Mouse (Mus musculus): ENCODE results near the gene Lypla2. TPM values are rescaled to one million over a fixed set of nuclear protein-coding genes. Genes with fewer than 3 reads are reported as not detected.
A peak's percentile ranks its signal among the peaks of the same experiment; 100 is the strongest.
"Not testable (repeated sequence)": the region's sequence is repeated elsewhere in the genome, so short reads cannot be mapped to it uniquely, and the experiment has no call there.

Lypla2 gene
- total RNA-seq, 2 experiments from 2014 or later, result 87.0 to 88.6 TPM

DNA sequence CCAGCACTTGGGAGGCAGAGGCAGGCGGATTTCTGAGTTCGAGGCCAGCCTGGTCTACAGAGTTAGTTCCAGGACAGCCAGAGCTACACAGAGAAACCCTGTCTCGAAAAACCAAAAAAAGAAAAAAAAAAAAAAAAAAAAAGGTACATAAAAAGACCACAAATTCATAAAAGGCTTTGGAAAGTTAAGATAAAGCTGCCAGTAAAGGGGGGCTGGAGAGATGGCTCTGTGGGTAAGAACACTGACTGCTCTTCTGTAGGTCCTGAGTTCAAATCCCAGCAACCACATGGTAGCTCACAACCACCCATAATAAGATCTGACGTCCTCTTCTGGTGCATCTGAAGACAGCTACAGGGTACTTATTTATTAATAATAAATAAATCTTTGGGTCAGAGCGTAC lies 7.8 kb upstream of the Lypla2 start:
- DNase-seq (ENCODE audit: low spot score in 2 of 2); intact Hi-C loops (cut with DNase I): not testable (repeated sequence)

DNA sequence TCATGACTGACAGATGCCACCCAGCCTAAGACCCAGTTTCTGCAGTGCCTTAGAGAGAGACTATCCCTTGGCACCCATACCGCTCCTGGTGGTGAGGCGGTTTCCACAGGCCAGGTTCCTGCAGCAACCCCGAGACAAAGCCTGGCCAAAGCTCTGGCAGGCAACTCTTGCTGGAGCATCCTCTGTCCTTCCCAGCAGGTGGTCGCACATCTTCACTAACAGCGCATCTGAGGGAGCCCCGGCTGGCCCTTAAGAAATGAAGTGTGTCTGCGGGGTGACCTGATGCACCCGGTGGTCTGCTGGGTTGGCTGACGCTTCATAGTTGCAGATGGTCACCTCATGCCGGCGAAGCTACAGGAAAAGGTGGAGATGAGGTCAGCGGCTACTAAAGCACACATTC lies 3.7 kb upstream of the Lypla2 start:
- intact Hi-C loops (cut with DNase I), result no loop called here
- no peak for DNase-seq (ENCODE audit: low spot score in 2 of 2)

DNA sequence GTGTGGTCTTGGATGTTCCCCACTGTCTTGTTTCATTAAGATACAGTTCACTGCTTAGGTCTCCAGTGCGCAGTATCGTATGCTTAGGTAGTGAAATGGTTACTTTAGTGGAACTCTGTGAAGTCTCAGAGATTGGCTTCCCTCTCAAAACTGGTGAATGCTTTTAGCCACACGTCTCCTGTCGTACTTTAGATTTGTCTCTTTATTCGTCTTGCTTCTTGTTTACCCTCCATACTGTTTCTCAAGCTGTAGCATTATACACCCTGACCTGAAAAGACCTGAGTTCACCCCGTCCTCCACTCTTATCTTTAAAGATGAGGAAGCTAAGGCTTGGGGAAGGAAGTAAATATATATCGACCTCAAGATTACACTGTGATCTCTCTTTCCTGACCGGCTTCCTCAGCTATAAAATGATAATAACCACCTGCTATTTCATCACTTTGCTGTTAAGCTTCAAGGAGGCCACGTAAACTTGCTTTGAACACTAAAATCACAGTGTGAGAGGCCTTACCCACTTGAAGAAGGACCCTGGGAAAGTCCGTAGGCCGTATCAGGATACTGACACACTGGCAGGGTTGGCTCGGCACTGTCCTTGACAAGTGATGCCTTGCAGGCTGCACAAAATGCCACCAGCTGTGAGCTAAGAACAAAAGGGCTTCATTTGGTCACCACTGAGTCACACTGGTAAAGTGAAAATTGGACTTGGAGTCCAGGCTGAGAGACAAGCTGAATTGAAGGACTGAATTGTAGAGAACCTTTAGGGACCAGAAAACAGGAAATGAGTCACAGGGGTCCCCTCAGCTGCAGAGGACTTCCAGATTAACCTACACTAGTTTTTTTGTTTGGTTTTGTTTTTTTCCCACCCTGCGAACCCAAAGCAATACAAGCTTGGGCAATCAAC lies 735 bp upstream of the Lypla2 start:
- intact Hi-C loops (cut with DNase I), result loop anchor here (1.0 kb wide), 1 partner anchor 10 kb away; the partner anchor contains the start of gene Gale
- no peak for DNase-seq (ENCODE audit: low spot score in 2 of 2)

DNA sequence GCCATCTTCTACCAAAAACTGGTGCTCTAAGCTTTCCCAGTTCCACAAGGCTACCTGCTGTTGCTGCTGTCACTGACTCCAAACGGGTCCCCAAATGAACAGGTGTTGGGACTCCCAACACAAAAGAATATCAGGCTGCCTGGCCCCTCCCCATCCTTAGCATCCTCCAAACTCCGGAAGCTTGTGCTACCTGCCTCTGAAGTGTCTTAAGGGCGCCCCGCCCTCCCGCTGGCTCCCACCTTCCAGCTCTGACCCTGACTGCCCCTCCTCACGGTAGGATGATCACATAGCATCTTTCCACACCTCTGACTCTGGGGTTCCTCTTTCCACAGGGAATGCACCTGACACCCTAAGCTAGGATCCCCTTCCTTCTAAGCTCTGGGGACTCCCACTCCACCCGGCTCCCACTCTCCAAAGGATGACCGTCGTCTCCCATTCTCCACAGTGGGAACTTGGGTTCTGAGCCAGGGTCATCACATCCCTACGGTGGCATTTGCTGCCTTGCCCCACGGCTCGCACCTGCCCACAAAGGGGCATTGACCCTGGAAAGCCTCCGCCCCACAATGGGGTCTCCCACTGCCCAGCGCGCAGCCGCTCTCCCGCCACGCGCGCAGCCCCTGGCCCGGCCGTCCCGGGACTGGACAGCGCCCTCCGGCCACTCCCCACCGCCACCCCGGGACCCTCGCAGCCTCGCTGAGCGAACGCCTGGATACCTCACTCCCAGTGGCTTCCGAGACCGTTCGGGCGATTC lies 446 bp downstream of the Lypla2 start:
- intact Hi-C loops (cut with DNase I), result loop anchor here (1.0 kb wide), 1 partner anchor 9 kb away; the partner anchor contains the start of gene Gale
- DNase-seq (ENCODE audit: low spot score in 2 of 2), result no peak

DNA sequence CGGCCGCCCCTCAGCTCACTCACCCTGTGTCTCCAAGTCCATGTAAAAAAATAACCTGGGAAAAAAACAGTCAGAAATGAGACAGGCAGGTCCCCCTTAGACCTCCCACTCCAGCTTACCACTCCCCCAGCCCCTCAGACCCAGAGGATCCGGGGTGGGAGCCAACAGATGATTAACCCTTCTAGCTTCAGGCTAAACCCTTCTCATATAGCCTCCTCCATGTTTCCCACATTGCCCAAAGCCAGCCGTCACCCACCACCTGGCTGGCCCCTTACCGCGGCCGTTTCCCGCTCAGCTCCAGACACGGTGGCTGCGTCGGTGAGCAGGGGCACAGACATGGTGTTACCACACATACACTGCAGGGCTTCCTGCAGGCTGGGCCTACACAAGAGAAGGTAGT lies 1.8 kb downstream of the Lypla2 start:
- DNase-seq (ENCODE audit: low spot score in 2 of 2), result no peak
- intact Hi-C loops (cut with DNase I), result no loop called here

DNA sequence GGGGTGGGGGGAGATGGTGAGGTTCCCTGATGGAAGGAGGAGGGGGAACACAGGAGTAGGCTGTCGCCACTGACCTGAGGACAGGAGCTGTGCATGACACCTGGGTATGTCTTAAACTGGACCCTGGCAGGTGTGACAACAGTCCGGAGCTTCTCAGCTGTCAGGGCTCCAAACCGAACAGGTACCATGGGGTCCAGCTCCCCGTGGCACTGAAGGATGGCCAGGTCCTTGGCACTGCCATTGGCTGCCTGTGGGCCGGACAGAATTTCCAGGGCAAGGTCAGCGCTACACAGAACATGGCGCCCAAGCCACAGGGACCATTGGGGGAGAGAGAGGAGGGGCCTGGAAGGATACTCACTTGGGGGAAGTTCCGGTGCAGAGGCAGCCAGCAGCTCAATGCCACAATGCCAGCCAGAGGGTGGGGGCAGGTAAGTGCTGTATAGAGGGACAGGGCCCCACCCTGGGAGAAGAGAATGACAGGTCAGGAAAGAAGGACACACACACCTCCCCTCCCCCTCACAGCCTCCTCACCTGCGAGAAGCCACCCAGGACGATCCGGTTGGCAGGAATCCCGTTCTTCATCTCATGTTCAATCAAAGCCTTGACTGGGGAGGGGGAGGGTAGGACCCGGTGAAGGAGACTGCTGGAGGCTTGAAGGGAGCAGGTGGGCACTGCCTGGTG lies 3.2 kb downstream of the Lypla2 start:
- no peak for DNase-seq (ENCODE audit: low spot score in 2 of 2)
- intact Hi-C loops (cut with DNase I), result no loop called here

DNA sequence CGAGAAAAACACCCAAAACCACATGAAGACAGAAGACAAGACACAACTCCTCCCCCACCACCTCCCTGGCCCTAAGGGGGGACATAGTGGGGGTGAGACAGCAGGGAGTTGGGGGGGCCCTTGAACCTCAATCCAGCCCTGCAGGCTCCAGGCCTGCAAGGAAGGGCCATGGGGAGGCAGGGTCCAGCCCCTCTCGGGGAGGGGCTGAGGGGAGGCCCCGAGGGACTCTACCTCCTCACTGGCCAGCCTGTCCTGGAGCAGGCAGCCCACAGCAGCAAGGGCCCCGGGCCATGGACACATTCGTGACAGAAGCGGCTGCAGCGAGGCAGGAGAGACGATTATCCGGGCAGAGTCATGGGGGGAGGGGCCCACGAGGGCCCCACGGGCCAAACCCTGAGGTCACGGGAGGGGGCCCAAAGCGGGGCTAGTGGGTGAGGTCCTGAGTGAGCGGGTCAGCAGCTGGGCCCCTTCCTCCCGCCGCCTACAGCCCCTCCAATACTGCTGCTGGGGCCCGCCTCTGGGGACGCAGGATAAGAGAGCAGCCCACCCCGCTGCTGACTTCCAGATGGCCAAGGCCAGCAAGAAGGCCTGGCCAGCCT lies 4.1 kb downstream of the Lypla2 start:
- intact Hi-C loops (cut with DNase I), result no loop called here
- DNase-seq (ENCODE audit: low spot score in 2 of 2), result no peak

DNA sequence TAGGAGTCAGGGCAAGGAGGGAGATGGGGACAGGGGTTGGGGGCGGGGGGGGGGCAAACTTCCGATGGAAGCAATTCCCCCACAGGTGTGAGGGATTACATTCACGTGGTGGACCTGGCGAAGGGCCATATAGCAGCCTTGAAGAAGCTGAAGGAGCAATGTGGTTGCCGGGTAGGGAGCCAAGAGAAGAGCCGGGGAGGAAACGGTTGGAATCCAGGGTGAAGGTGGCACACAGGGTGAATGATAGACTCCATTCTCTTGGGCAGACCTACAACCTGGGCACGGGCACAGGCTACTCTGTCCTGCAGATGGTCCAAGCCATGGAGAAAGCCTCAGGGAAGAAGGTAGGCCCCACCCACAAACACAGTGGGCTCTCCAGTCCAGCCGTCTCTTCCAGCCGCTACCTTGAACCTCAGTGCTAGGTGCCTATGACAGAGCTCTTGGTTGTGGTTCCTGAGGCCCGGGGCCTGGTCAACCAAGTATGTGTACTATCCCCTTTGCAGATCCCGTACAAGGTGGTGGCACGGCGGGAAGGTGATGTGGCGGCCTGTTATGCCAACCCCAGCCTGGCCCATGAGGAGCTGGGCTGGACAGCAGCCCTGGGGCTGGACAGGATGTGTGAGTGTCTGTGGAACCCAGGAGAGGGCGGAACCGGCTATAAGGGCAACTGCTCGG lies 5.2 kb downstream of the Lypla2 start:
- intact Hi-C loops (cut with DNase I), result no loop called here
- no peak for DNase-seq (ENCODE audit: low spot score in 2 of 2)

DNA sequence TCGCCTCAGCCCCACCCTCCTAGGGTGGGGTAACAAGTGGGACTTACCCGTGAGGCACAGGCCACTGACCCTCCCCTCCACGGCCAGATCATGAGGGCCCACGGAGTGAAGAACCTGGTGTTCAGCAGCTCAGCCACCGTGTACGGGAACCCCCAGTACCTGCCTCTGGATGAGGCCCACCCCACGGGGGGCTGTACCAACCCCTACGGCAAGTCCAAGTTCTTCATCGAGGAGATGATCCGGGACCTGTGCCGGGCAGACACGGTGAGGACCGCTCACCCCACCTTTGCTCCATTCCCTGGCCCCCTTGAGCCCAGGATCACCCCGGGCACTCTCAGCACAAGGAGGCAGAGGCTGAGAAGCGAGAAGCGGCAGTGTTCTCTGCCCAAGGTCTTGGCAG lies 6.1 kb downstream of the Lypla2 start:
- no peak for DNase-seq (ENCODE audit: low spot score in 2 of 2)
- intact Hi-C loops (cut with DNase I), result no loop called here

DNA sequence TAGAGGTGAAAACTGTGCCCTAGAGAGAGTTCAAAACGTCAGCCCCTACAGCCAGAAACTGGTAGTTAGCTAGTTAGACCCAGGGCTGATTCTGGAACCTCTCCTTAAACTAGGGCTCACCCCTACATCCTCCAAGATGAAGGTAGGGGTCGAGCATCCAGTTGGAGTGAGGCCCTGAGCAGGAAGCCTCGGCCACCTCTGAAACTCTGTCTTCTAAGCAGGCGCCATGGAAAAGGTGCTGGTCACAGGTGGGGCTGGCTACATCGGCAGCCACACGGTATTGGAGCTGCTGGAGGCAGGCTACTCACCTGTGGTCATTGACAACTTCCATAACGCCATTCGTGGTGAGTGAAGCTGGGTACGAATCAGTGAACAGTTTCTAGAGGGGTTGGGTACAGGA lies 7.3 kb downstream of the Lypla2 start:
- DNase-seq (ENCODE audit: low spot score in 2 of 2), result no peak
- intact Hi-C loops (cut with DNase I), result no loop called here

DNA sequence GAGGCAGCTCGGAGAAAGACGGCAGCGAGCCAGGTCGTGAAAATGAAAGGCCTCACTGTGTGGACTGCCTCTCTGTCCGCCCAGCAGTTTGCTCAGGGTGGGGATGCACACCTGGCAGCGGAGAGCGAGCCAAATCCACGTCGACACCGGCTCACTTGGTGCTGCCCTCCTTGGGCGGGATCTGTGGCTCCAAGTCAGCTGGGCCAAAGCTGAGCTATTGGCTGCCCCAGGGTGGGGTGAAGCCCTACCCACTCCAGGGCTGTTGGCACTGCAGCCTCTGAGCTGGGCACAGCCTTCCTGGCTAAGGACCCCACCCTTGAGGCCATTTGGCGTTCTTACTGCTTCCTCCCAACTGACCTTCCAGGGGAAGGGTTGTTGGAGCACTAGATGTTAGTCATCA lies 8.0 kb downstream of the Lypla2 start:
- intact Hi-C loops (cut with DNase I), result no loop called here

DNA sequence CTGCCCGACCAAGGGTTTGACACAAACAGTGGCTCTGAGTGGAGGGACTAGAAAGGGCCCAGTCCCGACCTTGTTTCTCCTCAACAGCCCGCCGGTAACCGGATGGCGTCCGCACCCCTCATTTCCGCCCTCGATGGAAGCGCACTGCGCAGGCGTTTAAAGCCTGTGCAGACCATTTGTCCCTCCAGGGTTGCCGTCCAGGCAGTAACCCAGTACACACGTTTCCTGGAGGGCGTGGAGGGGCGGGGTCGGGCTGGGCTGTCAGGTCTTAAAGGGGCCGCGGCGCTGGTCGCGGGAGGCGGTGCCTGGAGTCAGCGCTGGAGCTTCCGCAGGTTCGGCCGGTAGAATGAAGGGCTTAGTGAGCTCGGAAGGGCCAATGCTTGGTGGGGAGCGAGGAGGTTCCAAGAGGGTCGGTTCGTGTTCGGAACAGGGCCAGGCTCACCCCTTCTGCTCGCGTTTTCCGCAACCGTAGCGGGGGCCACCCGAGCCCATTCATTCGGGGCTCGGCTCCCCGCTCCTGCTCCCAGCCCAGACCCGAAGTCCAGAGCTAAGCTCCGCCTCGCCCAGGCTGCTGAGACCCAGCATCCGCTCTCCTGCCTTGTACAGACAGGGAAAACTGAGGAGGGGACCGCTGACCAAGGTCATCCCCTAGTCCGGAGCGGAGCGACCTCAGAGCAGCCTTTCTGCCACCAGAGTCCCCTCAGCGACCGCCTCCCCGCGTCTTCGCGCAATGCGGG lies 8.8 kb downstream of the Lypla2 start, which contains the start of gene Gale:
Gale (plus strand) TSS at position 271 of the 737 bp plus-strand sequence.
- peak; percentile 93 to 97 for DNase-seq (ENCODE audit: low spot score in 2 of 2)
- intact Hi-C loops (cut with DNase I), result loop anchor here (1.0 kb wide), 1 partner anchor 9 kb away; the partner anchor contains the start of gene Lypla2

More for the DNA sequence above, 8.0 kb downstream of the Lypla2 start:
- DNase-seq (ENCODE audit: low spot score in 2 of 2), result peak in 1 of 2 experiments; percentile 65

DNA sequence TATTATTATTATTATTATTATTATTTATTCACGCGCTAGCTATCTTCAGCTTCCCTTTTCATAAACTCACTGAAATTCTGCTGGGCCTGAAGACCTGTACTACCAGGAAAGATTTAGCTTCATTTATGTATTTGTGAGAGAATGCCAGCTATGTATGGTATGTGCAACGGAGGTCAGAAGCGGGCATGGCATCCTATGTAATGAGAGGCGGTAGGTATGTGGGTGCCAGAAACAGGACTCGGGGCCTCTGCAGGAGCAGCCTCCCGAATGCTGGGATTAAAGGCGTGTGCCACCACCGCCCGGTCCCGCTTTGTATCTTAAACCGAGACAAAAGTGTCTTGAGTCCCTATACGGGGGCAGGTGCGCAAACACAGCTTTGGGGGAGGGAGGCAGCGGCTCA lies 9.5 kb downstream of the Lypla2 start:
- no peak for DNase-seq (ENCODE audit: low spot score in 2 of 2)
- intact Hi-C loops (cut with DNase I), result loop anchor here (1.0 kb wide), 1 partner anchor 9 kb away; the partner anchor contains the start of gene Lypla2

DNA sequence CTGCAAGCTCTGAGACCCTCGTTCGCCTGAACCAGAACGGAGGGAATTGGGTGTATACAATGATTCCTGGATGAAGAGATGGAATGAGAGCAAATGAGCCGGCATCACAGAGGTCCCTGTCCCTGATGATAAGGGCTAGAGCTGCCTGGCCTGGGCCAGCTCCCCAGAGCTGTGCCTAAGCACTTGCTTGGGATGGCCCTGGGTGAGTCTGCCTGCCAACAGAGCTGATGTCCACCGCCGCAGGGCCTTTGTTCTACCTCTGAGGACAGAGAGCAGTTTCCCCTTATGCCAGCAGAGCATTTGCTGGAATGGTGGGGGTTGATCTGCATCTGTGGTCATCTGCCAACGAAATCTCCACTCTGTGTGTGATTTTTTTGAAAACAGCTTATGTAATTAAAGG lies 10.2 kb downstream of the Lypla2 start:
- intact Hi-C loops (cut with DNase I), result no loop called here

DNA sequence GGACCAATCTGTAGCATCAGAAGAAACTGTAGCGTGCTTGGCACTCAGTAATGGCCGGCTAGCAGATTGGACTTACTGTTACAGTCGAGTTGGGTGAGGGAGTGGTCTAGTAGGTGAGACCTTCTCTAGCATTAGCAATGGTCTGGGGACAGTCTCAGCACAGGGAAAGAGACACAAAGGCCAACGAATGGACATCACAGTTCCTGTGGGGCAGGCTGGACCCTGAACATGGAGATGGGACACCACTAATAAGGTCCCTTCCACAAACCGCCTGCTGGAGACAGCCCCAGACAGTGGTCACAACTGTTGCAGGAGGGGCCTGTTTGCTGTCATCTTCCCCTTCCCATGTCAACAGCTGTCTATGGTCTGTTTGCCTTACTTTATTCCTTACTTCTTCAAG lies 10.7 kb downstream of the Lypla2 start:
- DNase-seq (ENCODE audit: low spot score in 2 of 2), result no peak
- intact Hi-C loops (cut with DNase I), result loop anchor here (2.0 kb wide), 1 partner anchor 71 kb away; no protein-coding TSS in a partner anchor

More for the DNA sequence above, 10.2 kb downstream of the Lypla2 start:
- DNase-seq (ENCODE audit: low spot score in 2 of 2), result no peak

DNA sequence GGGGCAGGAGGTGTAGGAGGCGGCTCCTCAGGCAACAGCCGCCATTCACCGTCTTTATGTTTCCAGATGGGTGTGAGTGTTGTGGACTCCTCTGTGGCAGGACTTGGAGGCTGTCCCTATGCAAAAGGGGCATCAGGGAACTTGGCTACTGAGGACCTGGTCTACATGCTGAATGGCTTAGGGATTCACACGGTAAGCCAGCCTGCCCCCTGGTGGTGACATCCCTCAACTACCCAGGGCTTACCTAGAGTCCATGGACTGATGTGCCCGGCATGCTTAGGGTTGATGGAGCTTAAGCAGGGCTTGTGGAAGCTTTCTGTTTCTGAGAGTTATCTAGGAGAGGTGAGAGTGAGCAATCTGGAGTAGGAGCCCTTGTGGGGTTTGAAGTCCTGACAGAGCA lies 11.7 kb downstream of the Lypla2 start:
- intact Hi-C loops (cut with DNase I), result loop anchor here (2.0 kb wide), 1 partner anchor 70 kb away; no protein-coding TSS in a partner anchor
- DNase-seq (ENCODE audit: low spot score in 2 of 2), result peak; percentile 68 to 84

DNA sequence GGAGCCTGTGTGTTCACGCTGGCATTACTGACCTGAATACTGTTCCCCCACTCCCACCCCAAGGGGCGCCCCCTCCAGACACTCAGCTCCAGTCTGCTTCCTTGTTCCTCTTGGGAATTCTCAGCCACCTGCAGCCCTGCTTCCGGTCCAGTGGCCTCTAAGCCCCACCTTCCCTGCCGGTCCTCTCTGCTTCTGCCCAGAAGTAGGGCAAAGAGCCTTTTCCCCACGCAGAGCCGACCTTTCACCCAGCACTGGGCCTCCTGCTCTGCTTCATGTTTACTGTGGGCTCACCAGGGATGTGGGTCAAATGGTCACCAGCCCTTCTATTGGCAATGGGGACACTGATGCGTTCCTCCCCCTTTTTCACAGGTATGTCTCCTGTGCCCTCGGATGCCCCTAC lies 14.1 kb downstream of the Lypla2 start:
- intact Hi-C loops (cut with DNase I), result no loop called here

DNA sequence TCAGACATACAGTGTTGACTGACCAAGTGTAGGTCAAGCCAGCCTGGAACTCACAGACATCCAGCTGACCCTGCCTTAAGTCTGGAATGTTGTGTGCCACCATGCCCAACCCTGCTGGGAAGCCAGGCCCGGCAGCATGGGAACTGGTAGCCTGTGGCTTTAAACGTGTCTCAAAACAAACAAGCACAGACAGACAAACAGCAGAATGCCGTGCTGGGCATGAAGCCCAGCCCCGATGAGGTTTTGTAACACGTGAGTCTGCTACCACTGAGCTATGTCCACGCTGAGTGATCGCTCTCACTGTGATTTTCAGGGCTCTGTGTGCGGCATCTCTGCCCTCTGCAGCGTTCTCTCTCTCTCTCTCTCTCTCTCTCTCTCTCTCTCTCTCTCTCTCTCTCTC lies 16.5 kb downstream of the Lypla2 start:
- intact Hi-C loops (cut with DNase I), result no loop called here
- DNase-seq (ENCODE audit: low spot score in 2 of 2), result no peak

More for the DNA sequence above, 14.1 kb downstream of the Lypla2 start:
- DNase-seq (ENCODE audit: low spot score in 2 of 2), result no peak
